Mouse (Mus musculus) embryonic facial prominence, embryonic 14.5 days (tissue): Measurements from ENCODE around the gene Evi2. TPM values are rescaled to one million over a fixed set of nuclear protein-coding genes. Genes with fewer than 3 reads are reported as not detected.
A peak's percentile ranks its signal among the peaks of the same experiment; 100 is the strongest.

Experiments used
- ATAC-seq: fragments of 200-750 bp; cut with Nextera tagmentation; 2 replicates; pipeline ENCODE4 v1.8.0; 2017; ENCODE audit warnings: low read depth, moderate number of reproducible peaks, moderate TSS enrichment
- DNase-seq: peaks from one replicate; pipeline ENCODE4 v3.0.0-alpha.2; 2015; ENCODE audit warnings: low spot score
- H3K27ac ChIP-seq: fragments of 300-500 bp; sonication (generic); replicated peaks from 2 replicates; pipeline ENCODE4 v1.5.1; 2014; ENCODE audit warnings: low read depth, mild to moderate bottlenecking, low read length, moderate library complexity
- H3K27me3 ChIP-seq: fragments of 300-500 bp; sonication (generic); replicated peaks from 2 replicates; pipeline ENCODE4 v1.6.1; 2014; ENCODE audit warnings: low read length; ENCODE audit not compliant: control insufficient read depth, insufficient read depth
- H3K36me3 ChIP-seq: fragments of 300-500 bp; sonication (generic); 2 replicates; pipeline ENCODE4 v1.6.1; 2014; ENCODE audit warnings: low read length, mixed read lengths; ENCODE audit not compliant: control insufficient read depth, insufficient read depth
- H3K4me1 ChIP-seq: fragments of 300-500 bp; sonication (generic); 2 replicates; pipeline ENCODE4 v1.6.1; 2014; ENCODE audit warnings: antibody characterized with exemption, low read length; ENCODE audit not compliant: control insufficient read depth, insufficient read depth
- H3K4me2 ChIP-seq: fragments of 300-500 bp; sonication (generic); 2 replicates; pipeline ENCODE4 v1.6.1; 2014; ENCODE audit warnings: low read depth, mild to moderate bottlenecking, low read length, moderate library complexity, mixed read lengths
- H3K4me3 ChIP-seq: fragments of 300-500 bp; sonication (generic); 2 replicates; pipeline ENCODE4 v1.5.1; 2014; ENCODE audit warnings: low read depth, mild to moderate bottlenecking, low read length
- H3K9ac ChIP-seq: fragments of 300-500 bp; sonication (generic); 2 replicates; pipeline ENCODE4 v1.6.1; 2014; ENCODE audit warnings: low read depth, mild to moderate bottlenecking, low read length, moderate library complexity, mixed read lengths
- H3K9me3 ChIP-seq: fragments of 300-500 bp; sonication (generic); 2 replicates; pipeline ENCODE4 v1.6.1; 2016; ENCODE audit warnings: low read length; ENCODE audit not compliant: control insufficient read depth
- WGBS: fragments of 180-500 bp; shearing (Covaris S2); extraction: QIAGEN DNeasy Blood & Tissue Kit; methylation state at CpG from one replicate; pipeline ENCODE4 v1.1.7; 2014; 5-methylcytosine and 5-hydroxymethylcytosine counted together
- polyA plus RNA-seq: library from polyadenylated mRNA; unstranded; fragments of >200 nt; fragmentation: Nextera tagmentation; extraction: Ambion mirVana; gene quantifications from 2 replicates; pipeline ENCODE4 v1.2.1, GENCODE M21; 2014

Gene Evi2
- polyA plus RNA-seq, 1 experiment from 2014 or later: 0.58 TPM

- no peak overlapping the region for H3K27ac ChIP-seq
- WGBS: 93% methylated on average over 6 of the region's 6 CpGs
- no peaks in the 10 kb centered on the region for H3K27me3 ChIP-seq
- H3K4me1 ChIP-seq: peaks cover 5% of the 10 kb centered on the region
- no peak overlapping the region for H3K4me3 ChIP-seq
- DNase-seq (no peak), ATAC-seq (no peak)
- H3K36me3 ChIP-seq: peaks cover 34% of the 10 kb centered on the region; the same call in 1 of the 2 replicates
- no peak overlapping the region for H3K9ac ChIP-seq
- no peak overlapping the region for H3K4me2 ChIP-seq
- H3K9me3 ChIP-seq: no peaks in the 10 kb centered on the region
Observed at GRCm38 (mm10) chr11:79529226-79529625, 1.2 kb downstream of the Evi2 start.

- H3K4me1 ChIP-seq: no peaks in the 10 kb centered on the region
- H3K9me3 ChIP-seq: no peaks in the 10 kb centered on the region
- no peak overlapping the region for H3K4me2 ChIP-seq
- ATAC-seq (no peak), DNase-seq (no peak)
- H3K9ac ChIP-seq: no peak overlapping the region
- no peak overlapping the region for H3K4me3 ChIP-seq
- H3K27me3 ChIP-seq: no peaks in the 10 kb centered on the region
- H3K36me3 ChIP-seq: peaks cover 34% of the 10 kb centered on the region; the same call in 1 of the 2 replicates
- no peak overlapping the region for H3K27ac ChIP-seq
- 93% methylated on average over 3 of the region's 3 CpGs for WGBS
Observed at GRCm38 (mm10) chr11:79528601-79529000, 1.8 kb downstream of the Evi2 start.

GRCm38 (mm10) chr11:79527739-79528384, 2.5 kb downstream of the Evi2 start:
- ATAC-seq: no peak
- H3K27me3 ChIP-seq: no peaks in the 10 kb centered on the region
- no peak for DNase-seq
- 93% methylated on average over 5 of the region's 5 CpGs for WGBS
- no peak overlapping the region for H3K4me3 ChIP-seq
- no peak overlapping the region for H3K27ac ChIP-seq
- H3K9ac ChIP-seq: no peak overlapping the region
- no peak overlapping the region for H3K4me2 ChIP-seq
- no peaks in the 10 kb centered on the region for H3K4me1 ChIP-seq
- H3K36me3 ChIP-seq: peaks cover 33% of the 10 kb centered on the region; the same call in 1 of the 2 replicates
- H3K9me3 ChIP-seq: no peaks in the 10 kb centered on the region

- 77% methylated on average over 15 of the region's 15 CpGs for WGBS
- peak; percentile 7 for DNase-seq
- ATAC-seq: no peak
Observed at GRCm38 (mm10) chr11:79527015-79527738, 3.2 kb downstream of the Evi2 start.

GRCm38 (mm10) chr11:79526549-79526948, 3.8 kb downstream of the Evi2 start:
- 85% methylated on average over 3 of the region's 3 CpGs for WGBS
- Histone ChIP-seq H3K4me1 (no peaks in the 10 kb centered on the region), H3K4me3 (no peak overlapping the region), H3K4me2 (no peak overlapping the region), H3K27ac (no peak overlapping the region), H3K9me3 (no peaks in the 10 kb centered on the region), H3K36me3 (peaks cover 25% of the 10 kb centered on the region; the same call in 1 of the 2 replicates), H3K9ac (no peak overlapping the region), H3K27me3 (no peaks in the 10 kb centered on the region)
- no peak for ATAC-seq
- no peak for DNase-seq

More at GRCm38 (mm10) chr11:79527015-79527738, 3.2 kb downstream of the Evi2 start:
- H3K9me3 ChIP-seq: no peaks in the 10 kb centered on the region
- H3K9ac ChIP-seq: no peak overlapping the region
- H3K4me2 ChIP-seq: no peak overlapping the region
- H3K27ac ChIP-seq: no peak overlapping the region
- H3K4me1 ChIP-seq: no peaks in the 10 kb centered on the region
- no peaks in the 10 kb centered on the region for H3K27me3 ChIP-seq
- H3K4me3 ChIP-seq: no peak overlapping the region
- peaks cover 31% of the 10 kb centered on the region; the same call in 1 of the 2 replicates for H3K36me3 ChIP-seq

- no peaks in the 10 kb centered on the region for H3K9me3 ChIP-seq
- H3K4me1 ChIP-seq: no peaks in the 10 kb centered on the region
- ATAC-seq: no peak
- peaks cover 19% of the 10 kb centered on the region; the same call in 1 of the 2 replicates for H3K36me3 ChIP-seq
- H3K4me2 ChIP-seq: no peak overlapping the region
- H3K27ac ChIP-seq: no peak overlapping the region
- H3K4me3 ChIP-seq: no peak overlapping the region
- no peaks in the 10 kb centered on the region for H3K27me3 ChIP-seq
- DNase-seq: no peak
- 69% methylated on average over 1 of the region's 1 CpGs for WGBS
- H3K9ac ChIP-seq: no peak overlapping the region
Observed at GRCm38 (mm10) chr11:79524310-79524575, 6.1 kb downstream of the Evi2 start.

- 73% methylated on average over 10 of the region's 10 CpGs for WGBS
- Histone ChIP-seq H3K9ac (no peak within 1 kb of the TSS), H3K4me2 (no peak within 1 kb of the TSS), H3K9me3 (no peaks in the 10 kb centered on the region), H3K36me3 (peaks cover 16% of the 10 kb centered on the region; the same call in 1 of the 2 replicates), H3K4me3 (no peak within 1 kb of the TSS), H3K4me1 (no peaks in the 10 kb centered on the region), H3K27ac (no peak within 1 kb of the TSS; the same call in 1 of the 2 replicates), H3K27me3 (no peaks in the 10 kb centered on the region)
- ATAC-seq (no peak), DNase-seq (no peak)
Observed at GRCm38 (mm10) chr11:79523560-79524309, 6.7 kb downstream of the Evi2 start, which contains the start of gene Evi2b. TSS of gene Evi2b (minus strand) at chr11:79523762.

GRCm38 (mm10) chr11:79522944-79523343, 7.4 kb downstream of the Evi2 start:
- Histone ChIP-seq H3K27ac (no peak overlapping the region), H3K4me2 (no peak overlapping the region), H3K9me3 (no peaks in the 10 kb centered on the region), H3K4me3 (no peak overlapping the region), H3K9ac (no peak overlapping the region), H3K27me3 (no peaks in the 10 kb centered on the region), H3K4me1 (no peaks in the 10 kb centered on the region), H3K36me3 (peaks cover 8% of the 10 kb centered on the region; the same call in 1 of the 2 replicates)
- 85% methylated on average over 1 of the region's 1 CpGs for WGBS
- DNase-seq (no peak), ATAC-seq (no peak)
